Mouse (Mus musculus): Measurements from ENCODE around the gene Cited2. TPM values are rescaled to one million over a fixed set of nuclear protein-coding genes. Genes with fewer than 3 reads are reported as not detected.

Gene Cited2
- polyA plus RNA-seq, 1 experiment from 2014 or later = 28.9 TPM

GRCm38 (mm10) chr10:17760750-17761613, 38.0 kb downstream of the Cited2 start:
- no peak overlapping the region for H3K9ac ChIP-seq
- H3K27me3 ChIP-seq (replicated peaks) = no peaks in the 10 kb centered on the region
- H3K9me3 ChIP-seq = peaks cover 9% of the 10 kb centered on the region; the same call in 1 of the 2 replicates
- H3K4me3 ChIP-seq = no peak overlapping the region
- H3K4me2 ChIP-seq = no peak overlapping the region
- H3K4me1 ChIP-seq = peaks cover 5% of the 10 kb centered on the region
- no peaks in the 10 kb centered on the region for H3K36me3 ChIP-seq
- no peak for ATAC-seq (ENCODE audit: extremely low read depth, insufficient number of reproducible peaks, low FRiP score, low TSS enrichment)
- peak overlapping the region; percentile 76 for H3K27ac ChIP-seq (replicated peaks)
- WGBS = 56% methylated on average over 9 of the region's 9 CpGs

- WGBS = 71% methylated on average over 1 of the region's 1 CpGs
- H3K4me3 ChIP-seq = no peak overlapping the region
- no peak overlapping the region for H3K27ac ChIP-seq (replicated peaks)
- H3K27me3 ChIP-seq (replicated peaks) = no peaks in the 10 kb centered on the region
- no peak overlapping the region for H3K9ac ChIP-seq
- ATAC-seq (ENCODE audit: extremely low read depth, insufficient number of reproducible peaks, low FRiP score, low TSS enrichment) = no peak
- H3K36me3 ChIP-seq = no peaks in the 10 kb centered on the region
- H3K4me1 ChIP-seq = peaks cover 5% of the 10 kb centered on the region
- peaks cover 7% of the 10 kb centered on the region; the same call in 1 of the 2 replicates for H3K9me3 ChIP-seq
- H3K4me2 ChIP-seq = no peak overlapping the region
Measured at GRCm38 (mm10) chr10:17761652-17762051, 38.6 kb downstream of the Cited2 start.

GRCm38 (mm10) chr10:17762946-17763345, 39.9 kb downstream of the Cited2 start:
- WGBS = 90% methylated on average over 8 of the region's 8 CpGs
- Histone ChIP-seq H3K4me3 (no peak overlapping the region), H3K27ac (replicated peaks) (no peak overlapping the region), H3K9ac (no peak overlapping the region), H3K27me3 (replicated peaks) (no peaks in the 10 kb centered on the region), H3K4me1 (peaks cover 5% of the 10 kb centered on the region), H3K4me2 (no peak overlapping the region), H3K36me3 (no peaks in the 10 kb centered on the region), H3K9me3 (peaks cover 5% of the 10 kb centered on the region; the same call in 1 of the 2 replicates)
- ATAC-seq (ENCODE audit: extremely low read depth, insufficient number of reproducible peaks, low FRiP score, low TSS enrichment) = no peak

- Histone ChIP-seq H3K36me3 (no peaks in the 10 kb centered on the region), H3K9ac (no peak overlapping the region), H3K27ac (replicated peaks) (no peak overlapping the region; the same call in 1 of the 2 replicates), H3K4me3 (no peak overlapping the region), H3K4me2 (no peak overlapping the region), H3K9me3 (peaks cover 6% of the 10 kb centered on the region; the same call in 1 of the 2 replicates), H3K27me3 (replicated peaks) (no peaks in the 10 kb centered on the region), H3K4me1 (peaks cover 21% of the 10 kb centered on the region)
- 79% methylated on average over 5 of the region's 5 CpGs for WGBS
- ATAC-seq (ENCODE audit: extremely low read depth, insufficient number of reproducible peaks, low FRiP score, low TSS enrichment) = no peak
Measured at GRCm38 (mm10) chr10:17769856-17770255, 46.8 kb downstream of the Cited2 start.

GRCm38 (mm10) chr10:17772364-17772763, 49.3 kb downstream of the Cited2 start:
- Histone ChIP-seq H3K9me3 (peaks cover 6% of the 10 kb centered on the region; the same call in 1 of the 2 replicates), H3K4me3 (no peak overlapping the region), H3K36me3 (no peaks in the 10 kb centered on the region), H3K4me2 (no peak overlapping the region), H3K4me1 (peaks cover 36% of the 10 kb centered on the region), H3K9ac (no peak overlapping the region), H3K27me3 (replicated peaks) (no peaks in the 10 kb centered on the region), H3K27ac (replicated peaks) (no peak overlapping the region; the same call in 1 of the 2 replicates)
- WGBS = 62% methylated on average over 10 of the region's 10 CpGs
- ATAC-seq (ENCODE audit: extremely low read depth, insufficient number of reproducible peaks, low FRiP score, low TSS enrichment) = no peak

- WGBS = 82% methylated on average over 3 of the region's 3 CpGs
Measured at GRCm38 (mm10) chr10:17774366-17774765, 51.3 kb downstream of the Cited2 start.

GRCm38 (mm10) chr10:17775079-17775478, 52.1 kb downstream of the Cited2 start:
- H3K4me2 ChIP-seq = no peak overlapping the region
- H3K27ac ChIP-seq (replicated peaks) = no peak overlapping the region
- ATAC-seq (ENCODE audit: extremely low read depth, insufficient number of reproducible peaks, low FRiP score, low TSS enrichment) = no peak
- H3K36me3 ChIP-seq = no peaks in the 10 kb centered on the region
- H3K27me3 ChIP-seq (replicated peaks) = no peaks in the 10 kb centered on the region
- H3K9me3 ChIP-seq = peaks cover 10% of the 10 kb centered on the region; the same call in 1 of the 2 replicates
- 69% methylated on average over 4 of the region's 4 CpGs for WGBS
- H3K4me3 ChIP-seq = no peak overlapping the region
- H3K4me1 ChIP-seq = peaks cover 25% of the 10 kb centered on the region
- no peak overlapping the region for H3K9ac ChIP-seq

More at GRCm38 (mm10) chr10:17774366-17774765, 51.3 kb downstream of the Cited2 start:
- Histone ChIP-seq H3K9ac (no peak overlapping the region), H3K36me3 (no peaks in the 10 kb centered on the region), H3K4me3 (no peak overlapping the region), H3K27ac (replicated peaks) (no peak overlapping the region), H3K4me1 (peaks cover 30% of the 10 kb centered on the region), H3K4me2 (no peak overlapping the region), H3K9me3 (peaks cover 7% of the 10 kb centered on the region; the same call in 1 of the 2 replicates), H3K27me3 (replicated peaks) (no peaks in the 10 kb centered on the region)
- ATAC-seq (ENCODE audit: extremely low read depth, insufficient number of reproducible peaks, low FRiP score, low TSS enrichment) = no peak

Other genes starting within 250 kb of the Cited2 start
- 32.5 and 33.2 TPM in 2 replicates for gene Txlnb, start 73.0 kb downstream of the Cited2 start, polyA plus RNA-seq (2015; fragmentation: Nextera tagmentation; extraction: Ambion mirVana)
- gene Heca, start 224.8 kb downstream of the Cited2 start, polyA plus RNA-seq (2015; fragmentation: Nextera tagmentation; extraction: Ambion mirVana) = 3.5 and 3.7 TPM in 2 replicates